Mouse (Mus musculus) heart, postnatal 0 days (tissue): ENCODE data around the gene Ryr2.

Experiments
- CTCF ChIP-seq: IDR thresholded peaks from 2 replicates; pipeline ENCODE4 v1.5.1; 2016; ENCODE audit warnings: antibody characterized with exemption, control low read depth, low read depth
- EP300 ChIP-seq: IDR thresholded peaks from 2 replicates; pipeline ENCODE4 v1.6.1; 2016; ENCODE audit warnings: antibody characterized with exemption, low read depth

DNA sequence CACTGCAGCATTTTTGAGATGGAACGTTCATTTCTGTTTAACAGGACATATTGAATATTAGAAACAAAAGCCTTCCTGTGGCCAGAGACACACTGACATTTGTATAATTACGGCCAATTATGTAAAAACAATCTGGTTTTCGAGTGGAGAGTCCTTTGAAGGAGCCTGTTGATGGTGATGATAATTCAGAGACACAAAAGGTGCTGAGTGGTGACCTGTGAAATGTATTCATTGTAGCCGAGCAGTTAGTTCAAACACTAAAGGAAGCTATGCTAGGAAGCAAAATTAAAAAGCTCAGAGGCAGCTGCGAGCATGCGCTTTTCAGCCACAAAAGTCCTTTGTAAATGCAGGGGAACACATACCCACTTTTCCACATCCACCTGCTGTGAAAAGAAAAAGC, 203.9 kb downstream of the Ryr2 start:
- TF ChIP-seq EP300: no peak
- TF ChIP-seq CTCF: no peak
